Mouse (Mus musculus): ENCODE measurements around the gene Xkr8.

Xkr8 gene

GRCm38 (mm10) chr4:132731616-132732015 is 730 bp downstream of the Xkr8 start:
- peaks cover 37% of the 10 kb centered on the region for H3K36me3 ChIP-seq (ENCODE audit: insufficient read depth, low read length)
- TF ChIP-seq POU5F1 (IDR thresholded peaks at IDR 0.05; ENCODE audit: borderline replicate concordance, low read length) (no peak), CTCF (conservative IDR thresholded peaks at IDR 0.05; ENCODE audit: low read length) (no peak), NANOG (IDR thresholded peaks at IDR 0.05; ENCODE audit: borderline replicate concordance, low read length) (no peak)

GRCm38 (mm10) chr4:132728233-132728632 is 4.1 kb downstream of the Xkr8 start:
- H3K4me3 ChIP-seq (replicated peaks; ENCODE audit: low read length), result no peak overlapping the region
- peaks cover 63% of the 10 kb centered on the region for H3K36me3 ChIP-seq (ENCODE audit: insufficient read depth, low read length)
- no peaks in the 10 kb centered on the region for H3K27me3 ChIP-seq (ENCODE audit: insufficient read depth, low read length)
- H3K4me1 ChIP-seq (replicated peaks; ENCODE audit: low read depth, low read length), result peaks cover 42% of the 10 kb centered on the region
- TF ChIP-seq CTCF (conservative IDR thresholded peaks at IDR 0.05; ENCODE audit: low read length) (no peak), NANOG (IDR thresholded peaks at IDR 0.05; ENCODE audit: borderline replicate concordance, low read length) (no peak), POU5F1 (IDR thresholded peaks at IDR 0.05; ENCODE audit: borderline replicate concordance, low read length) (no peak)
- no peaks in the 10 kb centered on the region for H3K9me3 ChIP-seq (ENCODE audit: low read length)

More at GRCm38 (mm10) chr4:132731616-132732015, 730 bp downstream of the Xkr8 start:
- Histone ChIP-seq H3K4me1 (replicated peaks; ENCODE audit: low read depth, low read length) (peaks cover 51% of the 10 kb centered on the region), H3K27me3 (ENCODE audit: insufficient read depth, low read length) (no peaks in the 10 kb centered on the region), H3K4me3 (replicated peaks; ENCODE audit: low read length) (peak overlapping the region; percentile 86), H3K9me3 (ENCODE audit: low read length) (peaks cover under 1% of the 10 kb centered on the region; the same call in 1 of the 2 replicates)

- TF ChIP-seq CTCF (conservative IDR thresholded peaks at IDR 0.05; ENCODE audit: low read length) (no peak), POU5F1 (IDR thresholded peaks at IDR 0.05; ENCODE audit: borderline replicate concordance, low read length) (no peak), NANOG (IDR thresholded peaks at IDR 0.05; ENCODE audit: borderline replicate concordance, low read length) (no peak)
- Histone ChIP-seq H3K36me3 (ENCODE audit: insufficient read depth, low read length) (peaks cover 76% of the 10 kb centered on the region), H3K4me3 (replicated peaks; ENCODE audit: low read length) (no peak overlapping the region), H3K27me3 (ENCODE audit: insufficient read depth, low read length) (no peaks in the 10 kb centered on the region), H3K4me1 (replicated peaks; ENCODE audit: low read depth, low read length) (peaks cover 5% of the 10 kb centered on the region; the same call in 1 of the 2 replicates), H3K9me3 (ENCODE audit: low read length) (no peaks in the 10 kb centered on the region)
Measured at GRCm38 (mm10) chr4:132718251-132718650, 14.1 kb downstream of the Xkr8 start.

GRCm38 (mm10) chr4:132713181-132713580 is 19.2 kb downstream of the Xkr8 start:
- H3K27me3 ChIP-seq (ENCODE audit: insufficient read depth, low read length), result no peaks in the 10 kb centered on the region
- peaks cover 72% of the 10 kb centered on the region for H3K36me3 ChIP-seq (ENCODE audit: insufficient read depth, low read length)
- TF ChIP-seq CTCF (conservative IDR thresholded peaks at IDR 0.05; ENCODE audit: low read length) (no peak), POU5F1 (IDR thresholded peaks at IDR 0.05; ENCODE audit: borderline replicate concordance, low read length) (no peak), NANOG (IDR thresholded peaks at IDR 0.05; ENCODE audit: borderline replicate concordance, low read length) (no peak)
- no peak overlapping the region for H3K4me3 ChIP-seq (replicated peaks; ENCODE audit: low read length)
- H3K9me3 ChIP-seq (ENCODE audit: low read length), result no peaks in the 10 kb centered on the region
- no peaks in the 10 kb centered on the region for H3K4me1 ChIP-seq (replicated peaks; ENCODE audit: low read depth, low read length)

- TF ChIP-seq NANOG (IDR thresholded peaks at IDR 0.05; ENCODE audit: borderline replicate concordance, low read length) (no peak), POU5F1 (IDR thresholded peaks at IDR 0.05; ENCODE audit: borderline replicate concordance, low read length) (no peak), CTCF (conservative IDR thresholded peaks at IDR 0.05; ENCODE audit: low read length) (no peak)
- no peak overlapping the region for H3K4me3 ChIP-seq (replicated peaks; ENCODE audit: low read length)
- H3K27me3 ChIP-seq (ENCODE audit: insufficient read depth, low read length), result no peaks in the 10 kb centered on the region
- no peaks in the 10 kb centered on the region for H3K9me3 ChIP-seq (ENCODE audit: low read length)
- H3K4me1 ChIP-seq (replicated peaks; ENCODE audit: low read depth, low read length), result 0 out of 2 replicates have a peak, but pooled peaks cover 4% of the 10 kb centered on the region
- peaks cover 91% of the 10 kb centered on the region for H3K36me3 ChIP-seq (ENCODE audit: insufficient read depth, low read length)
Measured at GRCm38 (mm10) chr4:132706885-132707284, 25.5 kb downstream of the Xkr8 start.

DNA sequence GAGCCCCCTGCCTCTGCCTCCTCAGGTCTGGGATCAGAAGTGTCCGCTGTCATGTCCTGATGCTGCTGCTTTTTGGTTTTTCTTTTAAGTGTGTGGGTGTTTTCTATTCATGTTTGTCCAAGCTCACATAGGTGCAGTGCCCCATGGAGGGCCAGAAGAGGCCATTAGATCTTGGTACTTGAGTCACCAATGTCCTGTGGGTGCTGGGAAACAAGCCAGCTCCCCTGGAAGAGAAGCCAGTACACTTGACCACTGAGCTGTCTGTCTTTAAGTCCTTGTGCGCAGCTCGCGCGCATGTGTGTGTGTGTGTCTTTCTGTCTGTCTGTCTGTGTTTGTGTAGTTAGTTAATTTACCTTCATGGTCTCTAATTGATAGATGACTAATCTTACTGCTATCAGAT is 30.3 kb downstream of the Xkr8 start:
- no peak overlapping the region for H3K4me3 ChIP-seq (replicated peaks; ENCODE audit: low read length)
- H3K9me3 ChIP-seq (ENCODE audit: low read length), result no peaks in the 10 kb centered on the region
- H3K4me1 ChIP-seq (replicated peaks; ENCODE audit: low read depth, low read length), result 0 out of 2 replicates have a peak, but pooled peaks cover 4% of the 10 kb centered on the region
- H3K36me3 ChIP-seq (ENCODE audit: insufficient read depth, low read length), result peaks cover 94% of the 10 kb centered on the region
- no peak for TF ChIP-seq POU5F1 (IDR thresholded peaks at IDR 0.05; ENCODE audit: borderline replicate concordance, low read length)
- no peak for TF ChIP-seq NANOG (IDR thresholded peaks at IDR 0.05; ENCODE audit: borderline replicate concordance, low read length)
- TF ChIP-seq CTCF (conservative IDR thresholded peaks at IDR 0.05; ENCODE audit: low read length), result no peak
- H3K27me3 ChIP-seq (ENCODE audit: insufficient read depth, low read length), result no peaks in the 10 kb centered on the region

- no peak overlapping the region for H3K4me3 ChIP-seq (replicated peaks; ENCODE audit: low read length)
- no peak for TF ChIP-seq CTCF (conservative IDR thresholded peaks at IDR 0.05; ENCODE audit: low read length)
- TF ChIP-seq NANOG (IDR thresholded peaks at IDR 0.05; ENCODE audit: borderline replicate concordance, low read length), result no peak
- TF ChIP-seq POU5F1 (IDR thresholded peaks at IDR 0.05; ENCODE audit: borderline replicate concordance, low read length), result no peak
- H3K36me3 ChIP-seq (ENCODE audit: insufficient read depth, low read length), result peaks cover 76% of the 10 kb centered on the region
- H3K4me1 ChIP-seq (replicated peaks; ENCODE audit: low read depth, low read length), result no peaks in the 10 kb centered on the region; the same call in 1 of the 2 replicates
- H3K9me3 ChIP-seq (ENCODE audit: low read length), result no peaks in the 10 kb centered on the region
- no peaks in the 10 kb centered on the region for H3K27me3 ChIP-seq (ENCODE audit: insufficient read depth, low read length)
Measured at GRCm38 (mm10) chr4:132693366-132693765, 39.0 kb downstream of the Xkr8 start.

- Histone ChIP-seq H3K27me3 (ENCODE audit: insufficient read depth, low read length) (no peaks in the 10 kb centered on the region), H3K9me3 (ENCODE audit: low read length) (no peaks in the 10 kb centered on the region), H3K4me3 (replicated peaks; ENCODE audit: low read length) (no peak overlapping the region), H3K4me1 (replicated peaks; ENCODE audit: low read depth, low read length) (no peaks in the 10 kb centered on the region), H3K36me3 (ENCODE audit: insufficient read depth, low read length) (peaks cover 76% of the 10 kb centered on the region)
- no peak for TF ChIP-seq NANOG (IDR thresholded peaks at IDR 0.05; ENCODE audit: borderline replicate concordance, low read length)
- TF ChIP-seq CTCF (conservative IDR thresholded peaks at IDR 0.05; ENCODE audit: low read length), result no peak
- TF ChIP-seq POU5F1 (IDR thresholded peaks at IDR 0.05; ENCODE audit: borderline replicate concordance, low read length), result no peak
Measured at GRCm38 (mm10) chr4:132689634-132690033, 42.7 kb downstream of the Xkr8 start.

Measured in E14TG2a.4 (cell line).